Mouse (Mus musculus) erythroblast, embryonic 14.5 days (primary cell): ENCODE measurements around the gene Nanos3. TPM values are rescaled to one million over a fixed set of nuclear protein-coding genes. Genes with fewer than 3 reads are reported as not detected.

Source experiments
- H3K27me3 ChIP-seq: 2 replicates; pipeline ENCODE4 v1.6.1; 2012; ENCODE audit warnings: inconsistent platforms; ENCODE audit not compliant: control insufficient read depth
- H3K36me3 ChIP-seq: 2 replicates; pipeline ENCODE4 v1.6.1; 2012; ENCODE audit warnings: mild to moderate bottlenecking, inconsistent platforms; ENCODE audit not compliant: control insufficient read depth
- H3K4me1 ChIP-seq: 2 replicates; pipeline ENCODE4 v1.6.1; 2012; ENCODE audit warnings: inconsistent platforms; ENCODE audit not compliant: control insufficient read depth
- H3K4me3 ChIP-seq: replicated peaks from 2 replicates; pipeline ENCODE3; 2012; ENCODE audit warnings: moderate library complexity, mild to moderate bottlenecking, inconsistent platforms
- H3K9me3 ChIP-seq: 2 replicates; pipeline ENCODE4 v1.6.1; 2012; ENCODE audit warnings: low read length, inconsistent platforms, mixed read lengths; ENCODE audit not compliant: control insufficient read depth
- GATA1 ChIP-seq: IDR thresholded peaks from 2 replicates; pipeline ENCODE4 v1.6.1; 2012; ENCODE audit warnings: low read length, inconsistent platforms, mixed read lengths
- TAL1 ChIP-seq: IDR thresholded peaks from 3 replicates; pipeline ENCODE4 v1.6.1; 2012; ENCODE audit warnings: low read length, inconsistent platforms, mixed read lengths
- polyA plus RNA-seq: library from polyadenylated mRNA; stranded (reverse); fragments of >175 nt; gene quantifications from 2 replicates; pipeline ENCODE4 v1.2.3, GENCODE M21; 2012

Gene Nanos3
- polyA plus RNA-seq, 1 experiment = not detected

GRCm38 (mm10) chr8:84147769-84148530 is 37.1 kb downstream of the Nanos3 start, which contains the start of the genes Cc2d1a and 4930432K21Rik:
Gene Cc2d1a (minus strand): TSS chr8:84147936.
Gene 4930432K21Rik (plus strand): TSS chr8:84148025.
- H3K27me3 ChIP-seq = no peaks in the 10 kb centered on the region
- H3K9me3 ChIP-seq = no peaks in the 10 kb centered on the region
- H3K4me3 ChIP-seq = peak within 1 kb of the TSS; percentile 71
- TF ChIP-seq GATA1 = no peak
- peaks cover 23% of the 10 kb centered on the region for H3K4me1 ChIP-seq
- H3K36me3 ChIP-seq = peaks cover 14% of the 10 kb centered on the region

- Histone ChIP-seq H3K36me3 (peaks cover 19% of the 10 kb centered on the region), H3K4me3 (peak overlapping the region; percentile 71), H3K9me3 (no peaks in the 10 kb centered on the region), H3K4me1 (peaks cover 23% of the 10 kb centered on the region), H3K27me3 (no peaks in the 10 kb centered on the region)
- no peak for TF ChIP-seq GATA1
- no peak for TF ChIP-seq TAL1
Measured at GRCm38 (mm10) chr8:84147324-84147766, 37.7 kb downstream of the Nanos3 start.

- H3K27me3 ChIP-seq = no peaks in the 10 kb centered on the region
- TF ChIP-seq TAL1 = no peak
- TF ChIP-seq GATA1 = no peak
- peaks cover 39% of the 10 kb centered on the region for H3K36me3 ChIP-seq
- peaks cover 23% of the 10 kb centered on the region for H3K4me1 ChIP-seq
- H3K4me3 ChIP-seq = no peak overlapping the region
- no peaks in the 10 kb centered on the region for H3K9me3 ChIP-seq
Measured at GRCm38 (mm10) chr8:84144636-84145245, 40.3 kb downstream of the Nanos3 start.

- no peak for TF ChIP-seq GATA1
- no peaks in the 10 kb centered on the region for H3K4me1 ChIP-seq
- H3K36me3 ChIP-seq = peaks cover 75% of the 10 kb centered on the region
- H3K4me3 ChIP-seq = no peak overlapping the region
- no peaks in the 10 kb centered on the region for H3K9me3 ChIP-seq
- H3K27me3 ChIP-seq = no peaks in the 10 kb centered on the region
Measured at GRCm38 (mm10) chr8:84140838-84141237, 44.2 kb downstream of the Nanos3 start.

GRCm38 (mm10) chr8:84137848-84138247 is 47.2 kb downstream of the Nanos3 start:
- Histone ChIP-seq H3K4me1 (no peaks in the 10 kb centered on the region), H3K9me3 (no peaks in the 10 kb centered on the region), H3K27me3 (no peaks in the 10 kb centered on the region), H3K4me3 (no peak overlapping the region), H3K36me3 (peaks cover 88% of the 10 kb centered on the region)
- no peak for TF ChIP-seq GATA1
- no peak for TF ChIP-seq TAL1

GRCm38 (mm10) chr8:84132225-84132624 is 52.8 kb downstream of the Nanos3 start:
- Histone ChIP-seq H3K36me3 (peaks cover 52% of the 10 kb centered on the region), H3K27me3 (no peaks in the 10 kb centered on the region; the same call in 1 of the 2 replicates), H3K4me1 (no peaks in the 10 kb centered on the region), H3K4me3 (no peak overlapping the region), H3K9me3 (no peaks in the 10 kb centered on the region)
- TF ChIP-seq GATA1 (no peak), TAL1 (no peak)

GRCm38 (mm10) chr8:84130806-84131205 is 54.2 kb downstream of the Nanos3 start:
- Histone ChIP-seq H3K4me3 (no peak overlapping the region), H3K9me3 (no peaks in the 10 kb centered on the region), H3K4me1 (no peaks in the 10 kb centered on the region), H3K36me3 (peaks cover 38% of the 10 kb centered on the region), H3K27me3 (no peaks in the 10 kb centered on the region; the same call in 1 of the 2 replicates)
- no peak for TF ChIP-seq TAL1
- TF ChIP-seq GATA1 = no peak

GRCm38 (mm10) chr8:84128277-84128676 is 56.7 kb downstream of the Nanos3 start:
- H3K4me3 ChIP-seq = no peak overlapping the region
- TF ChIP-seq GATA1 = no peak
- no peak for TF ChIP-seq TAL1
- H3K27me3 ChIP-seq = no peaks in the 10 kb centered on the region; the same call in 1 of the 2 replicates
- no peaks in the 10 kb centered on the region for H3K9me3 ChIP-seq
- peaks cover 14% of the 10 kb centered on the region for H3K36me3 ChIP-seq
- H3K4me1 ChIP-seq = no peaks in the 10 kb centered on the region

GRCm38 (mm10) chr8:84127202-84127901 is 57.7 kb downstream of the Nanos3 start:
- Histone ChIP-seq H3K27me3 (no peaks in the 10 kb centered on the region; the same call in 1 of the 2 replicates), H3K4me3 (no peak overlapping the region), H3K9me3 (no peaks in the 10 kb centered on the region), H3K4me1 (no peaks in the 10 kb centered on the region), H3K36me3 (peaks cover 6% of the 10 kb centered on the region)
- TF ChIP-seq TAL1 (no peak), GATA1 (no peak)
